Mouse (Mus musculus): ENCODE data around the gene Rarb.

Gene Rarb

DNA sequence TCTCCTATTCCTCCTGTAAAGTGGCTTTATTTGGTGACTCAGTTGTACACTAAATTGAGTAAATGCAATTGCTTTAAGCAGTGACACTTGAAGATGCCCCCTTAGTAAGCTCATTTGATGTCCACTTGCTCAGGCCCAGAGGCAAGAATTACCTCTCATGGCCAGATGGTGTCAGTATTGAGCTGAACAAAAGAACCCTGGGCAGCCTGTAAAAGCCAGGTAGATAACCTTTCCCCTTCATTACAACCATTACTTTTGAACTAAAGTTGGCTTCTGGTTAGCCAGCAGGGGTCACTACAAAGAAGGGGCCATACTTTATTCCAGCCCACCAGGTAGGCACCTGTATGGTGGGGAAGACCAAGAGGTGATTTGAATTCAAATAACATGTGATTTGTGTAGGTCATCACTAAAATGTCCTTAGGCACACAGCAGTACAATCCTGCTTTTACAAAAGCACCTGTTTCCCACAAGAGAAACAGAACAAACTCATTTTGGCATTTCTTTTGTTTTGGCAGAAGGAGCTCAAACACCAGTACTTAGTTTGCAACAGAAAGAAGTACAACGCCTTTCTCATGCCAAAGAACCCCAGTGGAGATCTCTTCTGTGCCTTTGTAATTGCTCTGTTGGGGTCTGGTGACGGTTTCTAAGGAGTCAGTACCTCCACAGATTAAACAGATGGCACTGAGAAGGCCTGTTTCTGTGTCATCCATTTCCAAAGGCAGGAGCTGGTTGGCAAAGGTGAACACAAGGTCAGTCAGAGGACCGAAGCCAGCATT, 384.4 kb downstream of the Rarb start:
- peak; percentile 52 for DNase-seq (ENCODE audit: low spot score)

GRCm38 (mm10) chr14:16433206-16433605, 385.8 kb downstream of the Rarb start:
- DNase-seq (ENCODE audit: low spot score) = no peak

DNA sequence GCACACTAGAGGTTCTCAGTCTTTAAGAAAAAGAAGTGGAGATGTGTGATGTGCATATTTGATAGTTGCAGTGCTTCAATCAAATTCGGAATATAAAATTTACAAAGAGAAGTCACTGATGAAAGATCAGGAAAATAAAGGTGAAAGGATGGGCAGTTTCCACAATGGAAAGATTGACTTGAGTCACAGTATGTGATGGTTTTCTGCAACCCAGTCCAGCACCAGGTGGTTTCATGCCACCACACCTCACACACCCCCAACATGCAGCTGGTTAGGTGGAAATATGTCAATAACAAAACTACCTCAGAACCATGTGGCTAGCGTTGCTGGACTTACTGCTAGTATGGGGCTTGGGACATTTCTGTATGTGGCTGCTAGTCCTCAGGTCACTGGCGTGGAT, 386.4 kb downstream of the Rarb start:
- no peak for DNase-seq (ENCODE audit: low spot score)

DNA sequence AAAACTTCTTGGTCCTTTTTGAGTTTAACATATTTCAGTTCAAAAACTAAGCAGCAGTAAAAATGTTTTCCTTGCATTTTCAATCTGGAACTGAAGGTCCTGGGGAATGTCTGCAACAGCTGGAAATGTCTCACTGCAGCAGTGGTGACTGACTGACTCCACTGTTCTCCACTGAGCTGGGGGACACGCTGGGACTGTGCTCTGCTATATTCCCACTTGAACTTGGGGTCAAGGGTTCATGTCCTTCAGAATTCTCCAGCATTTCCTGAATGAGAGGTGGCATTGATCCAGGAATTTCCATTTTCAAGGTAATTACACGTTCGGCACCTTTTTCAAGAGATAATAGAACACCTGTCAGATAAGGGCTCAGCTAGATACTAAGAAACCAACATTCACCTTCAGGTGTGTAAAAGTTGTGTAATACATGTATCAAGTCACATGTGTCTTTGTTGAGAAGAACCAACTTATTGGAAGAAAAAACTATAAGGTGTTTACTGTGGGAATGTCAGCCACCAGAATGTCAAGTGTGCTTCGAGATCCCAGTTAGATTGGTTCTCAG, 386.9 kb downstream of the Rarb start:
- DNase-seq (ENCODE audit: low spot score) = no peak

DNA sequence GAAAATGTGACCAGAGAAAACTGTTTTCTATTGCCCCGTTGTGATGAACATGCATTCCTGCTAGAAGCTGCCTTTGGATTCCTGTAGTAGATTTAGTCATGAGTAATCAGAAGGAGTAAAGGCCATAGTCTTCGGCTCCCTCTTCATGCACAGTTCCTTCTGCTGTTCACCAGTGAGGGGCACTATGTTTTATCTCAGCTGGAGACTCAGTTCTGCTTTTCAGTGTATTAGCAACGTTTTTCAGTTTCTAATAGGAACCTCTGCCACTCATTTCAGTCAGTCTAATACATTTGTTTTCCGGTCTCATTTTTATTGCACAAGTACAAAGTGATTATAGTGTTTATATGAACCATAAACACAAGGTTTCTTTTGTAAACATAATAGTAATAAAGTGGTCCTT, 391.4 kb downstream of the Rarb start:
- no peak for DNase-seq (ENCODE audit: low spot score)

DNA sequence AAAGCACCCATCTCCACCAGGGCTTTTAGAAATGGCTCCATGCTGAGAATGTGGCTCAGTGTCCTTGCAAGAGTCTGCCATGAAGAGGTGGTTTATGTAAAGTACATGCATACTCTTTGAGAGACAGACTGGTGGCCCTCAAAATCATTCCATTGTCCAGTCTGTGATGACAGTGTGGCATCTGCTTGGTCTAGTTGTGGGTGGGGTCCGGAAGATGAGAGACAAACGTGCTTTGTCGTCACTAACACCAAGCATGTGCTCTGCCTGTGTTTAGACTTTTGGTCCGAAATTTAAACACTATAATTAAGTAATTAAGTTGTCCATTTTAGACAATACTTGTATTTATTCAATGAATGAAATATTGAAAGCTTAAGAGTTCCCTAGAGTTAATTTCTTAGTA, 404.8 kb downstream of the Rarb start:
- DNase-seq (ENCODE audit: low spot score) = no peak

GRCm38 (mm10) chr14:16405187-16405586, 413.8 kb downstream of the Rarb start:
- DNase-seq (ENCODE audit: low spot score) = no peak

GRCm38 (mm10) chr14:16384783-16385182, 434.2 kb downstream of the Rarb start:
- no peak for DNase-seq (ENCODE audit: low spot score)

Data from testis, postnatal 10 days (tissue).